Mouse (Mus musculus) forebrain, embryonic 10.5 days (tissue): ENCODE measurements around the gene Rere. TPM values are rescaled to one million over a fixed set of nuclear protein-coding genes. Genes with fewer than 3 reads are reported as not detected.

ENCODE experiments used
- DNase-seq: peaks from one replicate; pipeline ENCODE4 v3.0.0-alpha.2; 2017; ENCODE audit warnings: low spot score; ENCODE audit errors: extremely low spot score
- H3K27ac ChIP-seq: fragments of 300-500 bp; sonication (generic); 2 replicates; pipeline ENCODE4 v1.5.1; 2016; ENCODE audit warnings: mild to moderate bottlenecking
- H3K27me3 ChIP-seq: fragments of 300-500 bp; sonication (generic); 2 replicates; pipeline ENCODE4 v1.6.1; 2016; ENCODE audit warnings: mild to moderate bottlenecking; ENCODE audit not compliant: poor library complexity, severe bottlenecking
- H3K36me3 ChIP-seq: fragments of 300-500 bp; sonication (generic); replicated peaks from 2 replicates; pipeline ENCODE4 v1.6.1; 2016; ENCODE audit warnings: mild to moderate bottlenecking, moderate library complexity
- H3K4me1 ChIP-seq: fragments of 300-500 bp; sonication (generic); 2 replicates; pipeline ENCODE4 v1.6.1; 2016
- H3K4me3 ChIP-seq: fragments of 300-500 bp; sonication (generic); 2 replicates; pipeline ENCODE4 v1.5.1; 2016; ENCODE audit warnings: mild to moderate bottlenecking, moderate library complexity
- H3K9me3 ChIP-seq: fragments of 300-500 bp; sonication (generic); 2 replicates; pipeline ENCODE4 v1.6.1; 2016; ENCODE audit warnings: mild to moderate bottlenecking, moderate library complexity
- WGBS: fragments of 180-500 bp; shearing (Covaris S2); methylation state at CpG from one replicate; pipeline ENCODE4 v1.1.7; 2016; 5-methylcytosine and 5-hydroxymethylcytosine counted together
- polyA plus RNA-seq: library from polyadenylated mRNA; unstranded; fragments of >200 nt; fragmentation: Nextera tagmentation; extraction: Ambion mirVana; gene quantifications from 2 replicates; pipeline ENCODE4 v1.2.1, GENCODE M21; 2016

Rere gene
- polyA plus RNA-seq, 1 experiment from 2014 or later: 31.1 TPM

DNA sequence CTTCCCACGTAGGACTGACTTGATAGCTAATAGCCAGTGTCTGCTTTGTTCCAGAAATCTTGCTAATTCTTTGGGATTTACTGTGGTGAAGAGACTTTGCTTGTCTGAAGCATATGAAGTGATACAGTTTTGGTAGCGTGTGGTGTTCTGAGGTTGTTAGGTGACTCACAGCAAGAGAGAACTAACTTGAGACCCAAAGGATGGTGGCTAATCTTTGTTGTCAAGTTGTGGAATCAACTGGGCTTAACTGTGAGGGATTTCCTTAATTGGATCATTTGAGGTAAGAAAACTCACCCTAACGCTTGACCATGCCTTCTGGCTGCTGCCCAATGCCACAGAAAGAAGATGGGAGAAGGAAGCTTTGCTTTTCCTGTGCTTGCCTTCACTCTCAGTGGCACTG is 63.1 kb downstream of the Rere start:
- Histone ChIP-seq H3K36me3 (no peaks in the 10 kb centered on the region), H3K9me3 (no peaks in the 10 kb centered on the region), H3K4me3 (no peak overlapping the region), H3K4me1 (peaks cover 45% of the 10 kb centered on the region), H3K27ac (no peak overlapping the region), H3K27me3 (no peaks in the 10 kb centered on the region)
- 85% methylated on average over 3 of the region's 3 CpGs for WGBS
- DNase-seq: no peak

DNA sequence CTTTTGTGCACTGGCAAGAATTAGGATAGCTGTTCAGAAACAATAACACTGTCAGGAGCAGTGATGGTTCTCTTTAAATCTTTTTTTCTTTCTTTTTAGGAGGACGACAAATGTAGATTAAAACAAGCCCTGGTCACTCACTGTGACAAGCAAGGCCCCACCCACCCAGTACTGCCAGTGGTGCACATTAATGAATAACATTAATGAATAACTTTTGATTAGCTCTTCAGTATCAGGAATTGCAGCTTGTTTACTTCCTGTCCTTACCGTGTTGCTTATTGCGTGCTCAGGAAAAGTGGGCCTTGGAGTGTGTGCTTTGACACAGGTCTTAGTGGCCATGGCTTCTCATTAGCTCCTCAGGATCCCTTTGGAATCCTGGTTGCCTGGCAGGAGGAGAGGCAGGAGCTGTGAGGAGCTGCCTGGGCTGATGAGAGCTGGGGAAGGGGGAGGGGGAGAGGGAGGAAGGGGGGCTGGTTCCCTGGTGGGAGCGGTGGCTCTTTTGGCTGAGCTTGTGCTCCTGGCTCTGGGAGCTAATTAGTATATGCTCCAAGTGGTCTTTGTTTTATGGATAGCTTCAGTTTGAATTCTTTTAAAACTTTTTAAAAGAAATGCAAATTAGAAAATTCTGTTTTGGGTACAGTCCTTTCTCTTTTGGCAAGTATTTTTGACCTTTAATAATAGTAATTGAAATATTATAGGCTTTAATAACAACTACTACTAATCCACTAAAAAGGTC is 65.4 kb downstream of the Rere start:
- Histone ChIP-seq H3K36me3 (peaks cover 4% of the 10 kb centered on the region; the same call in 1 of the 2 replicates), H3K4me1 (peaks cover 65% of the 10 kb centered on the region), H3K4me3 (no peak overlapping the region; the same call in 1 of the 2 replicates), H3K27me3 (no peaks in the 10 kb centered on the region), H3K9me3 (no peaks in the 10 kb centered on the region), H3K27ac (no peak overlapping the region)
- peak; percentile 81 for DNase-seq
- WGBS: 7% methylated on average over 4 of the region's 4 CpGs

DNA sequence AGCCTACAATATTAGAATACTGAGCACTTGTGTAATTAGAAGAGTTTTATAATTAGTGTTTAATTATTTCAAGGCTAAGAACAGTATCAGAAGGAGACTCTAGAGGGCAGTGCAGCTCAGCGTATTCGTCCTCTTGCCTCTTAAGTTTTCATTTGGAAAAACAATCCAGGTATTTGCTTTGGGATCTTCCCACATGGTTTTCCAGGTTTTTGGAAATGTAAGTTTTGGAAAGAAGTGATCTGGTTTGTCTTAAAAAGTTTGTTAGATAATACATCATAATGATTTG is 65.9 kb downstream of the Rere start:
- no peak for DNase-seq
- Histone ChIP-seq H3K9me3 (no peaks in the 10 kb centered on the region), H3K4me3 (no peak overlapping the region), H3K4me1 (peaks cover 71% of the 10 kb centered on the region), H3K27me3 (no peaks in the 10 kb centered on the region), H3K27ac (no peak overlapping the region), H3K36me3 (peaks cover 4% of the 10 kb centered on the region; the same call in 1 of the 2 replicates)
- 17% methylated on average over 2 of the region's 2 CpGs for WGBS

DNA sequence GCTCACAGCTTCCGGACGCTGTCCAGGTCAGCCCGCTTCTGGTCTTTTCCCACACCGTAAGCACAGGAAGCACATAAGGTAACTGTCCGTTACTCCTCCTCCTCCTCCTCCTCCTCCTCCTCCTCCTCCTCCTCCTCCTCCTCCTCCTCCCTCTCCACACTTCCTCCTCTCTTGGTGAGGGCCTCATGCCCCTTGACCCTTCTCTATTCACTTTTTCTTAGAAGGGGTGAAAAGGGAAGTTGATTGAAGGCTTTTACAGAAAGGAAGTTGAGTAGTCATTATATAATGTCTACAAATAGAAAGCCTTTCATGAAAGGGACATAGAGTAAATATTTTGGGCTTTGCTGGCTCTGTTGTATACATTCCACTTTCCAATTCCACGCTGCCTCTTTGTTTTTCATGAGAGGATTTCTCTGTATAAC is 68.2 kb downstream of the Rere start:
- no peaks in the 10 kb centered on the region for H3K27me3 ChIP-seq
- DNase-seq: no peak
- no peak overlapping the region for H3K4me3 ChIP-seq
- H3K27ac ChIP-seq: no peak overlapping the region
- WGBS: 78% methylated on average over 6 of the region's 6 CpGs
- no peaks in the 10 kb centered on the region for H3K9me3 ChIP-seq
- H3K4me1 ChIP-seq: peaks cover 67% of the 10 kb centered on the region
- H3K36me3 ChIP-seq: peaks cover 4% of the 10 kb centered on the region; the same call in 1 of the 2 replicates

DNA sequence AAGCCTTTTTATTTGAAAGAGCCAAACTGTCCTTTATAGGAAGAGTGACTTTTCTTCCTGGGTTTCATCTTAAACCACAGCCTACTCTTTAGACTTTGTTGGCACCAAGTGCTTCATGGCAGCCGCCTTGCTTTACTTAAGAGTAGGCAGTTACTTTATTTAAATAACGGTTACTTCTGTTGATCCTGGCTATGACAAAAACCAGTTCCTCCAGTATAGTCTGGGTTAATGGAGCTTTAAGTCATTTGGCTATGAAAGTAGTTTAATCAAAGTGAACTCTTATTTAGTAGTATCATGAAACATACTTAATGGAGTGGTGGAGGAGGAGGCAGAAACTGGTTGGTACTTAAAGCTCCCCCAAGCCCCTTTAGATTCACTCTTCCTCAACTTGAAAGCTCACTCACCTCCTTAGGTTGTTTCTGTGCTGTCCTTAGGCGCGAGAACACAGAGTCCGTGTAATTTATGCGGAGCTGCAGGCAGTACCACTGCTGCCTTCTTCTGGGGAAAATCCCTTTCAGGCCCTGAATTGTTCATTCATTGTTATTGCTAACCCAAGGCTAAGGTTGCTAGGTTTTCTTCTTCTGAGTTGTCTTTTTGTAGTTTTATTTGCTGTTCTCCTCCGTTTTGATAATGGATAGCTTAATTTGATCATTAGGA is 70.1 kb downstream of the Rere start:
- no peak overlapping the region for H3K4me3 ChIP-seq
- peaks cover 58% of the 10 kb centered on the region for H3K4me1 ChIP-seq
- no peak overlapping the region for H3K27ac ChIP-seq
- H3K9me3 ChIP-seq: no peaks in the 10 kb centered on the region
- peaks cover 9% of the 10 kb centered on the region; the same call in 1 of the 2 replicates for H3K36me3 ChIP-seq
- H3K27me3 ChIP-seq: no peaks in the 10 kb centered on the region
- WGBS: 34% methylated on average over 7 of the region's 7 CpGs
- DNase-seq: no peak

DNA sequence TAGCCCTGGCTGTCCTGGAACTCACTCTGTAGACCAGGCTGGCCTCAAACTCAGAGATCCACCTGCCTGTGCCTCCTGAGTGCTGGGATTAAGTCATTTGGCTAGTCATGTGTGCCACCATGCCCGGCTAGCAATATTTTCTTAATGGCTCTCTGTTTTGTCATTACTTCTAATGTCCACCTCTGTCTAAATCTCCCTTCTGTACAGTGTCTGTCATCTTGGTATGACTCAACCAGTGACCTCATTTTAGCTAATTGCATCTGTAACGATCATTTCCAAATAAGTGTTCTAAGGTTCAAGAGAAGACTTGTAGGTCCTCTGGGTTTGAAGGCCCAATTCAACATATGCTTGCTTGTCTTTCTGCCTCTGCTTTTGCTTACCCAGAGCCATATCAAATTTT is 71.3 kb downstream of the Rere start:
- 96% methylated on average over 2 of the region's 2 CpGs for WGBS
- DNase-seq: no peak
- Histone ChIP-seq H3K4me1 (peaks cover 46% of the 10 kb centered on the region), H3K27ac (no peak overlapping the region), H3K27me3 (no peaks in the 10 kb centered on the region), H3K9me3 (no peaks in the 10 kb centered on the region), H3K4me3 (no peak overlapping the region), H3K36me3 (peaks cover 9% of the 10 kb centered on the region; the same call in 1 of the 2 replicates)

DNA sequence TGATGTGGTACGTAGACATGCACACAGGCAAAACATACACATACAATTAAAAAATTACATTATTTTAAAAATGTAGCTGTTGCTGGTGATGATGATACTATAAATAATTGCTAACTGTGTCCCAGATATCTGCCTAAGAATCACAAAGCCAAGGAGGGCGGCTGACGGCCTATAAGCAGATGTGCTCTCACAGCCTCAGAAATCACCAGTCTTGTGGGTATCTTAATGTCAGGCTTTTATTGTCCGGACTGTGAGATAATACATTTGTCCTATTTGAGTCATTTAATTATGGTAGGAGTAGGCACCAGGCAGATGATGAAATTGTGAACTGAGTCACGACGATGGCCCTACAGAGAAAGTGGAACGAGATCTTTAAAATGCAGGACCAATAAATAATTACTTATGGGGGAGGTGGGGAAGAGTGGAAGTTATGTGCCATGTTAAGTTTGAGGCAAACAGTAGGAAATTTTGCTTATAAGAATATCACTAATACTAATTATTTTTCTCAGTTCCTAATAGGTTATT is 72.0 kb downstream of the Rere start:
- Histone ChIP-seq H3K4me3 (no peak overlapping the region), H3K27me3 (no peaks in the 10 kb centered on the region), H3K9me3 (no peaks in the 10 kb centered on the region), H3K27ac (no peak overlapping the region), H3K4me1 (peaks cover 42% of the 10 kb centered on the region), H3K36me3 (peaks cover 13% of the 10 kb centered on the region; the same call in 1 of the 2 replicates)
- DNase-seq: no peak
- WGBS: 95% methylated on average over 7 of the region's 7 CpGs

DNA sequence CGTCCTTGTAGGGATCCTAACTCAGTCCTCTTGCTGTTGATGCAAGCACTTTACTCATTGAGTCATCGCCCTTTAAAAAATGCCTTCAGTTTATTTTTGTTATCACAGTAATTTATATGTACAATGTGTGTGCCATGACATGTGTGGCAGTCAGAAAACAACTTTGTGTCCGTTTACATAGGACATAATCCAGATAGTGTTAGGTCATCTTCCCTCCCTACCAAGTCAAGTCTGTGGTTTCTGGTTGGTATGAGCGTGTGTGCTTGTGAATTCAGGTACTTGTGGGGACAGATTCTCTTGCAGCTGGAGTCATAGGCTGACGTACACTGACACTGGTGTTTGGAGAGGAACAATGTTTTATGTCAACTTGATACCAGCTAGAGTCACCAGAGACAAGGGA is 74.4 kb downstream of the Rere start:
- H3K4me3 ChIP-seq: no peak overlapping the region
- H3K27me3 ChIP-seq: no peaks in the 10 kb centered on the region
- 92% methylated on average over 5 of the region's 5 CpGs for WGBS

DNA sequence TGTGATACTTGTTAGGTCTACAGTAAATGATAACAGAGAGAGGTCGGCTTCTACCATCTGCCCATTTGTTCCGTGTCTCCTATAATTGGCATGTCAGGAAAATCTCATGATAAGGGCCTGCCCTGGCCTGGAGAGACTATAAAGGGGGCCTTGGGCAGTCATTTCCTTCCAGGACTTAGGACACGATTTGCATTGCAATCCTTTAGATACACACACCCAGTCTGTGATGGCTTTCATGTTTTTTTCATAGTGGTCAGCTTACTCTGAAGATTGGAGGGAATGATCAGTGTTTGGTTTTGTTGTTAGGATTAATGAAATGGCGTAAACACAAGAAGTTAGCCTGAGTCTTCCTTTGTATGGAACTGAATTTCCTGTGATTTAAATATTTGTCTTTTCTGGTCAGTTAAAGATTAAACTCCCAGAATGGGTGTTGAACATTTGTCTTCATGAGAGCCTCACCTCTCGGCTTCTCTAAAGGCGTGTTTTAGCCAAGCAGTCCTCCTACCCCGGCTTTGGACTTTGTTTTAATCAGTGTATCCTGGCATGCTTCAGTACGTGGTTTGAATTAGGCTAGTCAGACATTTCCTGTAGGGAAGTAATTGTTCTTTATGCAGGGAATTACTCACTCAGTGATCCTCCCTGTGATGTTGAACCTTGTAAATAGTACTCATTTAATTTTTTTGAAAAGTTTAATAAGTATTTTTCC is 80.7 kb downstream of the Rere start:
- Histone ChIP-seq H3K36me3 (peaks cover 9% of the 10 kb centered on the region), H3K4me1 (peaks cover 44% of the 10 kb centered on the region), H3K4me3 (no peak overlapping the region), H3K27ac (peak overlapping the region; percentile 54; the same call in 1 of the 2 replicates), H3K27me3 (no peaks in the 10 kb centered on the region), H3K9me3 (no peaks in the 10 kb centered on the region)
- 23% methylated on average over 8 of the region's 8 CpGs for WGBS
- no peak for DNase-seq

More for the DNA sequence above, 74.4 kb downstream of the Rere start:
- no peak for DNase-seq
- H3K36me3 ChIP-seq: peaks cover 14% of the 10 kb centered on the region
- H3K9me3 ChIP-seq: no peaks in the 10 kb centered on the region
- H3K27ac ChIP-seq: no peak overlapping the region
- H3K4me1 ChIP-seq: peaks cover 30% of the 10 kb centered on the region

DNA sequence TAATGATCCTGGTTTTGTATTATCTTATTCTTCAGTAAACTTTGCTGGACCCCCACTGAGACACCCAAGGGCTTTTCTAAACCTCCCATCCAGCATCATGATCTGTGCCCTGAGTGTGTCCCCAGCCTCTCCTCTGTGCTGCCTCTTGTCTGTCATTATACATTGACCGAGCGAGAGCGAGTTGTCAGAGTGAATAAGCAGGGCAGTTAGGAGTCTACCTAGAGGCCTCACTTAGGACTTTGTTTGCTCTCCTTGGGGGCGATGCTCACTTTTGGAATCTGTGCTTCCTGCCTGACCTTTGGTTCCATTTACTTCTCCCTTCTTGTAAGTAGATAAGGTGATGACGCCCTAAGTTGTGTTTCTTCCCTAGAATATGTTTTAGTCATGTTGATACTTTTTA is 81.4 kb downstream of the Rere start:
- no peak for DNase-seq
- 49% methylated on average over 5 of the region's 5 CpGs for WGBS
- H3K36me3 ChIP-seq: peaks cover 9% of the 10 kb centered on the region
- H3K9me3 ChIP-seq: no peaks in the 10 kb centered on the region
- H3K27me3 ChIP-seq: no peaks in the 10 kb centered on the region
- H3K27ac ChIP-seq: no peak overlapping the region
- H3K4me3 ChIP-seq: no peak overlapping the region
- H3K4me1 ChIP-seq: peaks cover 43% of the 10 kb centered on the region

DNA sequence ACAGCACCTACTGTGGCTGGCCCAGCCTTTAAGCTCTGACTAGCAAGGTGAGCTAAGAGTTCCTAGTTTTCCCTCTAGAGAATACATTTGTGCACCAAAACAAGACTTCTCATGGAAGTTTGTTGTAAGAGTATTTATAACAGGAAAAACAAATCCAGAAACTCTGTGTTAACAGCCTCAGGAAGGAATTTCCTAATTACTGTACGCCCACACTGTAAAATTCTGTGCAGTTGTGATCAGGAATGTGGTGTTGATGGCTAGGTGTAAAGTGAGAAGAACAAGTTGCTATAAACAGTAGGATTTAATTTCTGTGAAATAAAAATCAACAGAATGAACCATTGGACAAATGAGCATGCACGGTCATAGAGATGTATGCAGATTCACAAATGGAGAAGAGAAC is 83.3 kb downstream of the Rere start:
- 90% methylated on average over 2 of the region's 2 CpGs for WGBS
- no peak overlapping the region for H3K27ac ChIP-seq
- no peak for DNase-seq
- peaks cover 4% of the 10 kb centered on the region for H3K36me3 ChIP-seq
- no peaks in the 10 kb centered on the region for H3K27me3 ChIP-seq
- H3K9me3 ChIP-seq: no peaks in the 10 kb centered on the region
- H3K4me3 ChIP-seq: no peak overlapping the region
- peaks cover 57% of the 10 kb centered on the region for H3K4me1 ChIP-seq

DNA sequence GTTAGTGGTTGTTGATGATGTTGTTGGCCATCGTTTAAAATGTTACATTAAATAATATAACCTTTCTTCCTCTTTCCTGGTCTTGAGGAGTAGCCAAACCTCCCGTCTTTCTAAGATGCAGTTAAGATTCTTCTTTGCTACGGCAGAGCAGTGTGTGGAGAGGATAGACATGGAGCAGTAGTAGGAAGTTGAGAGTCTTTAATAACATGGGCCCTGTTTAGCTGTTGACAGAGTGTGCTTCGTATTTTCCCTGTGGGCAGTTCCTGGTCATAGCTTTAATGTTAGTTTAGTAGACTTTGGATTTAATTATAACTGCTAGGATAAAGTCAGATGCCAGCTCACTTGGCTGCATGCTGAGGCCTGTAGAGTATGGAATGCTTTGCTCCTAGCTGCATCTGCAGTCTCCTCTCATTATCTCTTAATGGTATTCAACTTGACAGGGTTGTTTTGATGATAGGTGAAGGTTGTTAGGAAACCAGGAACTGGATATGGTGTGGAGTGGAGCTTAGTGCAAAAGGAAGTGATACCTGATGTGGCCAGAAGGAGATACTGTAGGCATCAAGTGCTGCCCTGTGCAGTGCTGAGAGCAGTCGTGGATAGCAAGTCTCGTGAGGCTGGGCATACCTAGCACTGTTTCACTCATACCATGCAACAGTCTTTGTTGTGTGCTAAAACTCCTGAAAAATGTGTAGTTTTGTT is 85.2 kb downstream of the Rere start:
- Histone ChIP-seq H3K27ac (no peak overlapping the region), H3K9me3 (no peaks in the 10 kb centered on the region), H3K36me3 (no peaks in the 10 kb centered on the region), H3K4me1 (peaks cover 59% of the 10 kb centered on the region), H3K4me3 (no peak overlapping the region), H3K27me3 (no peaks in the 10 kb centered on the region)
- WGBS: 75% methylated on average over 6 of the region's 6 CpGs
- no peak for DNase-seq
